Mouse (Mus musculus): ENCODE measurements around the gene Nap1l1. TPM values are rescaled to one million over a fixed set of nuclear protein-coding genes. Genes with fewer than 3 reads are reported as not detected.
A peak's percentile ranks its signal among the peaks of the same experiment; 100 is the strongest.
"Not testable (repeated sequence)": the region's sequence is repeated elsewhere in the genome, so short reads cannot be mapped to it uniquely, and the experiment has no call there.

Nap1l1 gene
- total RNA-seq, 4 experiments from 2014 or later: 154 to 164 (median 156) TPM

DNA sequence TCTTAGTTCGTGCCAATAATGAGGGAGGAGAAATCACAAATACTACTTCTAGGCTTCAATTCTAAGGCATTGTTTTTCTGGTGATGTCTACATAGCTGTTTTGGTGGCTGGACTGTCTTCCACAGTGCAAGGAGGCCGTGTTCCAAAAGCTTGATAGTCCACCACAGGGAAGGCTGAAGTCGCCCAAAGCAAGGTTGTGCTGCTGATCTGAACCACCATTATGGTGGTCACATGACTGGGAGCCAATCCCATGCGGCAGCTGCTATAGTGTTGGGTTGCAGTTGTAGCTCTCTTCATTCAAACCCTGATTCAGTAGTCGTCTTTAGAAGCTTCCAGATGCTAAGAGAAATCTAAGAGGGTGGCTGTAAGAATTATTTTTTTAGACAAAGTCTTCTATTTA, 6.6 kb downstream of the Nap1l1 start:
- no peak for DNase-seq (ENCODE audit: low spot score in 2 of 2)

DNA sequence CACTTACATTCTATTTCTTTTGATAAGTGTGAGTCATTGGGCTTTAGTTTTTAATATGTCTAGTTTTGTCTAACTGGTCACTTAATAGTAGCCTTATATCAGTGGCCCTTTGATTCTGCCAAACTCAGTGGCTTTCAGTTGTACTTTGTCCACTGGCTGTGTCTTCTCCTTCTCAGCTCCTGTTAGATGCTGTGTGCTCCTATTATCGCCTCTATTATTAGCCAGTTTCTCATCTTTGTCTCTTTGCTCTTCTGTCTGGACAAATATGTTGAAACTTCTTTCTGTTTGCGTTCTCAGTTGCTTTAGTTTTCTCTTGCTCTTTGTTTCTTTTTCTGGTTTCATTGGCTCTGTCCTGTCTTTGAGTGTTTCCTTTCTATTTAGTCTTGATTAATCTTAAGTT, 9.6 kb downstream of the Nap1l1 start:
- DNase-seq (ENCODE audit: low spot score in 2 of 2): no peak

DNA sequence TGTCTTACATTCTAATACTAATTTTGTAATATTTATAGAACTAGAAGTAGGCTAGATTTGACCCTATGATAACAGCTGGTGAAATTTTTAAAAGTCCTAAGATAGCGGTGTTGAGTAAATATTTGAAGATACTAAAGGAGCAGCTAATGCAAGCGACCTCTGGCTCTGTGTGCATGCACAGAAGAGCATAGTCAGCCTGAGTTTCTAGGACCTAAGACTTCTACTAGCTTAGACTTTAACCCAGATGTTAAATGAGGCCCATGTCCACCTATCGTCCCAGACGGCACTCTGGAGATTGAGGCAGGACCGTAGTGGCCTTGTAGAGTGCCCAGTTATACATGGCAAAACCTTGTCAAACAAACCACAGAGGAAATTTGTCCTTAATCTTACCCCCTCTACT, 11.1 kb downstream of the Nap1l1 start:
- no peak for DNase-seq (ENCODE audit: low spot score in 2 of 2)

GRCm38 (mm10) chr10:111488793-111489192, 15.8 kb downstream of the Nap1l1 start:
- DNase-seq (ENCODE audit: low spot score in 2 of 2): no peak

DNA sequence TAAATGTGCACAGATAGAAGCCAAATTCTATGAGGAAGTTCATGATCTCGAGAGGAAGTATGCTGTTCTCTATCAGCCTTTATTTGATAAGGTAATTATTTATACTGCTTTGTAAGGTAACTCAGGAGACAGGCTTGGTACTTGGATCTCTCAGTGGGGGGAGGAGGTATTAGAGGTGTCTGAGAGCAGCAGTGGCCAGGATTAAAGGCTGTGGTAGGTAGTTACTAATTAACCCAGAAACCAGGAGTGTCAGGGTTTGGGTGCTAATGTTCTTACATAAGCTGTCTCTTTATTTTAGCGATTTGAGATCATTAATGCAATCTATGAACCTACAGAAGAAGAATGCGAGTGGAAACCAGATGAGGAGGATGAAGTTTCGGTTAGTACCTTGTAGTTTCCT, 17.1 kb downstream of the Nap1l1 start:
- DNase-seq (ENCODE audit: low spot score in 2 of 2): not testable (repeated sequence)

DNA sequence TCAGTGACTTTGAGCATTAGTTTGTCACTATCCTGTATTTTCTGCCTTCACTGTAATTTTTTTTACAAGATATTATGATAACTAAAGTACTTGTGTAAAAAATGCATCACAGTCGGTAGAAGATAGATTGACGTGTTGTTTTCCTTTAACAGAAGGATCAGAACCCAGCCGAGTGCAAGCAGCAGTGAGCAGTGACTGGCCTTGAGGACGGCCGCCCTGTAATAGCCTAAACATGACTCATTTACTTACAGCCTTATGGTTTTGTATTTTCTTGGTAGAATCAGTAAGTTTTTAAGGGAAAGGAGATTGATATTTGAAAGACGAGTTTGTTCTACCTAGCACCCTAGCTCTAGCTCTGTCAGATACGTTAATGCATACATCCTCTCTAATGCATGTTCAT, 22.9 kb downstream of the Nap1l1 start:
- DNase-seq (ENCODE audit: low spot score in 2 of 2): no peak

- no peak for DNase-seq (ENCODE audit: low spot score in 2 of 2)
Observed at GRCm38 (mm10) chr10:111499892-111500291, 26.9 kb downstream of the Nap1l1 start.

DNA sequence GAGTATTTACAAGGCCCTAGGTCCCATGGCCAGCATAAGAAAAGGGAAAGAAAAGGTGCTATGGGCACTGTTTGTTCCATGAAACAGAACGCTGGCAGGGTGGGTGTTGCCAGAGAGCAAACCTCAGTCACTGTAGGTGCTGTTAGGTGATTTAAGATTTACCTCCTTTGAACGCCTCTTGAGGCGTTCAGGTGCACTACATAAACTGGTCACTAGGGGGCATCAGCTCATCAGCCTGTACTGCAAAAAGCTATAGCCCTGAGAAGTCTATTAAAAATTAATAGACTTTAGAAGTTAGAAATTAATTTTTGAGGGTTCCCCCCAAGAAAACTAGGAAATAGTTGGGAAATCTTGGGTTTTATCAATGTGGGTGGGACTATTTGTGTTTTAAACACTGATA, 30.0 kb downstream of the Nap1l1 start:
- DNase-seq (ENCODE audit: low spot score in 2 of 2): peak; percentile 51 to 86

DNA sequence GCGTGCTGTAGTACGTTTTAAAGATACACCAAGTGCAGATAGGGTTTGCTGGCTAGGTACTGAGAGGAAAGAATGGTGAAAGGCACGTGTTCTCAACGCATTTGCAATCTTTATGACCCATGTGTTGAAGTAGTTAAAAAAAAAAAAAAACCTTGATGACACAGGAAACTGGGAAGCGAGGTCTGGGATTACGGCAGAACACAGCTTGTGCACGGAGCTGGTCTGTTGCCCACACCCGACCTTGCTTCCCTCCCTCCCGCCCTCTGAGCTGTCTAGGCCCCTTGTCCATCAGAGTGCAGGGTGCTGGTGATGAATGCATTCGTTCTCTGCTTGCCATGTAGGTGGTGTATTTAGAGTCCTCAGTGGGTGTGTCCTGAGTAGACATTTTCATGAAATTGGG, 30.7 kb downstream of the Nap1l1 start:
- no peak for DNase-seq (ENCODE audit: low spot score in 2 of 2)

DNA sequence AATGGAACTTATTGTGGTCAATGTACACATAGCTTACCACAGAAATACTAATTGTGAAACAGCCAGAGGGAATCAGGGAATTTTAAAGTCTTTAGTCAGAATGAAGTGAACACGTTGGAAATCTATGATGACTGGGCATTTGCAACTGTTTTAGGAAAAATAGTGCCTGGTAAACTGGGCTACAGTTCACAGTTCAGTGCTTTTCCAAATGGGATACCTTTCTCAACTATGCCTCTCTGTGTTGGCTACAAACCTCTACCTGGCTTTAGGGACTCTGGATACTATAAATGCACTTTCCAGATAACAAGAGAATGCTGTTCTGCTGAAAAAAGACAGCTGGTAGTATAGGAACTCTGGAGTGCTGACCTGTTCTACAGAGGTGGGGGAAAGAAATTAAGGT, 31.6 kb downstream of the Nap1l1 start:
- DNase-seq (ENCODE audit: low spot score in 2 of 2): no peak

GRCm38 (mm10) chr10:111505406-111505805, 32.4 kb downstream of the Nap1l1 start:
- DNase-seq (ENCODE audit: low spot score in 2 of 2): peak in 1 of 2 experiments; percentile 11

DNA sequence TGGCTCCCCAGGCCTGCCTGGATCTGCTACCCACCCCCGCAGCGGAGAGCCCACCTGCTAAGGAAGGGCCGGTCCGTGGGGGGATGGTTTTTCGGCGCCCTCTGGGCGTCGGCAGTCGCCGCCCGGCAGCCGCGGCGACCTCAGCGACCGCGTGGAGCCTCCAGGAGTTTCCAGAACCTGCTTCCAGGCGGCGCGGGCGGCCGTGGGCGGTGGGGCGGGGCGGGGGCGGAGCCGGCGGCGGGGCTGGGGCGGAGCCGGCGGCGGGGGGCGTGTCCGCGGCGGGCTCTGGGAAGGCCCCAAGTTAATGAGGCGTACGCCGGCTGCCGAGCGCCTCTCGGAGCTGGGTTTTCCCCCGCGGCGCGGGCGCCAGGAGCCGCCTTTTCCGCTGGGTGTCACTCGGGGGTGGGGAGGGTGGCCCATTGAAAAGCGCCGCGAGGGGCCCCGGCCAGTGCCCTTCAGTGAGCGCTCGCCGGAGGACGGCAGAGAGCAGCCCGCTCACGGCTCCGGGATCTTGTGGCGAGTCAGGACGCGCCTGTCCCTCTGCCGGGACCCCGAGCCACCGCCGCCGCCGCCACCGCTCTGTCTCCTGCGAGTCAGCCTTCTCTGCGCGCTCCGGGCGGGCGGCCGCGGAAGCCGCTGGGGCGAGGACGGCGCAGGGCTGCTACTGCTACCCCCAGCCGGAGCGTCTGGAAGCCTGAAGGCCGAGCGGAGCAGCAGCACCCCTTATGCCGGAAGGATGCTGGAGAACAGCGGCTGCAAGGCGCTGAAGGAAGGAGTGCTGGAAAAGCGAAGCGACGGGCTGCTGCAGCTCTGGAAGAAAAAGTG, 33.3 kb downstream of the Nap1l1 start, which contains the start of gene Phlda1:
TSS of gene Phlda1 (plus strand) at position 186 of the 825 bp plus-strand sequence.
- peak; percentile 88 to 90 for DNase-seq (ENCODE audit: low spot score in 2 of 2)

GRCm38 (mm10) chr10:111506926-111507459, 34.0 kb downstream of the Nap1l1 start:
- peak in 1 of 2 experiments; percentile 44 for DNase-seq (ENCODE audit: low spot score in 2 of 2)

- DNase-seq (ENCODE audit: low spot score in 2 of 2): peak; percentile 32 to 47
Observed at GRCm38 (mm10) chr10:111507460-111508211, 34.6 kb downstream of the Nap1l1 start.

GRCm38 (mm10) chr10:111508324-111509080, 35.5 kb downstream of the Nap1l1 start:
- no peak for DNase-seq (ENCODE audit: low spot score in 2 of 2)

DNA sequence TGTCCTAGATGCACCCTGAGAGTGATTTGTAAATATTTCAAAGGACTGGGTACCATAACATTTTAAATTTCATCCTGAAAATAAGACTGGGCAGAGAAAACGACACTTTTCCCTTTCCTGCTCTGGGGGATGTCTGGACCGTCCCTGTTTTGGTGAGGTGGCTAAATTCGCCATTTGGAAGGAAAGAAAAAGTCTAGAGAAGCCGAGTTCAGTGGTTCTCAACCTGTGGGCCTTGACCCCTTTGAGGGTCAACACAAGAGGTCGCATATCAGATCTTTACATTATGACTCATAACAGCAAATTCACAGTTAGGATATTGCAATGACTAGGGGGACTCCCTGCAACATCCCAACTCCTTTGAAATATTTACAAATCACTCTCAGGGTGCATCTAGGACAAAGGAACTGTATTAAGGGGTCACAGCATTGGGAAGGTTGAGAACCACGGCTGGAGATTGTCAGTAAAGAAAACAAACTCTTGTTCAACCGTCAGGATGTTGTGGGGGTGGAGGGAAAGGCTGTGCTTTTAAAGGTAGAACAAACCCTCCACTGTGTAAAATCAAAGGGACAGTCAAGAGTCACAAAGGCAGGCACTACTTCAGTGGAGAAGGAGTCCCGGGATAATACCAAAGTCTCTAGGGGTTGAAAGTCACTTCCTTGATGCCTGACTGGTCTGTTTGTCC, 36.2 kb downstream of the Nap1l1 start:
- DNase-seq (ENCODE audit: low spot score in 2 of 2): no peak

GRCm38 (mm10) chr10:111509981-111510380, 37.0 kb downstream of the Nap1l1 start:
- no peak for DNase-seq (ENCODE audit: low spot score in 2 of 2)

DNA sequence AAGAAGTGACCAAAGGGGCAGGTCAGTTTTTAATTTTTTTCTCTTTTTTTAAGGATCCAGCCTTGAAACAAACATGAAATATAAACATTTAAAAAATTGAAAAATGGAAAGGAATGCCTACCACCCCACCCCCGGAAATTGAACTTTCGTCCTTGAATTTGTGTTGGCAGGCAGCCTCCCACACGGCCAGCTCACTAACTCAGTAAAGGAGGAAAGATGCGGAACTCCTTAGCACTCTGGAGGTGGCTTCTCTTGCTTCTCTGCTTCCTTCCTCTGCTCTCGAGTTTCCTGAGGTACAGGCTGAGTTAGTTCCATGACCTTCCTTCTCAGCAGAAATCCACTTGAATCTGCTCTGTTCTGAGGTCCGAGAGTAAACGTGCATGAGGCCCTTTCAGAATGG, 37.8 kb downstream of the Nap1l1 start:
- no peak for DNase-seq (ENCODE audit: low spot score in 2 of 2)

GRCm38 (mm10) chr10:111512036-111512568, 39.1 kb downstream of the Nap1l1 start:
- no peak for DNase-seq (ENCODE audit: low spot score in 2 of 2)

GRCm38 (mm10) chr10:111514282-111514885, 41.4 kb downstream of the Nap1l1 start:
- no peak for DNase-seq (ENCODE audit: low spot score in 2 of 2)

All from layer of hippocampus, adult 8-10 months (tissue).